Mouse (Mus musculus) spleen, adult 2 months (tissue): Measurements from ENCODE around the gene Cstf1.

ENCODE experiments used
- CTCF ChIP-seq: fragments of 200-500 bp; IDR thresholded peaks from 2 replicates; pipeline ENCODE4 v1.5.1; 2011; ENCODE audit warnings: mild to moderate bottlenecking, inconsistent platforms; ENCODE audit not compliant: insufficient read depth, insufficient read length, insufficient replicate concordance; ENCODE audit errors: extremely low read depth
- POLR2A ChIP-seq: fragments of 200-500 bp; IDR thresholded peaks from 2 replicates; pipeline ENCODE4 v1.6.1; 2011; ENCODE audit warnings: low read depth, low read length, inconsistent platforms

GRCm38 (mm10) chr2:172405011-172405410, 34.5 kb downstream of the Cstf1 start:
- TF ChIP-seq POLR2A (no peak), CTCF (no peak)
